Mouse (Mus musculus) intestine, postnatal 0 days (tissue): ENCODE measurements at regions not wholly inside any gene's neighbourhood (a gene's known extent, or its start where the extent isn't known, plus 50 kb on each side); places are given as distances from the start of the nearest gene placed in this dataset.

Experiments
- ATAC-seq: fragments of 200-750 bp; cut with Nextera tagmentation; 2 replicates; pipeline ENCODE4 v1.8.0; 2017; ENCODE audit warnings: mild to moderate bottlenecking, moderate TSS enrichment, moderate library complexity
- H3K27ac ChIP-seq: fragments of 300-500 bp; sonication (generic); 2 replicates; pipeline ENCODE4 v1.5.1; 2014; ENCODE audit warnings: mild to moderate bottlenecking, low read depth, low read length, moderate library complexity
- H3K27me3 ChIP-seq: fragments of 300-500 bp; sonication (generic); replicated peaks from 2 replicates; pipeline ENCODE4 v1.6.1; 2014; ENCODE audit warnings: low read length, mixed read lengths; ENCODE audit not compliant: control insufficient read depth, insufficient read depth
- H3K36me3 ChIP-seq: fragments of 300-500 bp; sonication (generic); 2 replicates; pipeline ENCODE4 v1.6.1; 2014; ENCODE audit warnings: mild to moderate bottlenecking, moderate library complexity; ENCODE audit not compliant: control insufficient read depth, insufficient read depth
- H3K4me1 ChIP-seq: fragments of 300-500 bp; sonication (generic); replicated peaks from 2 replicates; pipeline ENCODE4 v1.6.1; 2014; ENCODE audit warnings: antibody characterized with exemption, low read length, mixed read lengths; ENCODE audit not compliant: control insufficient read depth, insufficient read depth
- H3K4me2 ChIP-seq: fragments of 300-500 bp; sonication (generic); replicated peaks from 2 replicates; pipeline ENCODE4 v1.6.1; 2014; ENCODE audit warnings: low read depth, mild to moderate bottlenecking, moderate library complexity
- H3K4me3 ChIP-seq: fragments of 300-500 bp; sonication (generic); 2 replicates; pipeline ENCODE4 v1.5.1; 2014; ENCODE audit warnings: low read depth, low read length
- H3K9ac ChIP-seq: fragments of 300-500 bp; sonication (generic); 2 replicates; pipeline ENCODE4 v1.6.1; 2014; ENCODE audit warnings: mild to moderate bottlenecking, low read depth, low read length
- H3K9me3 ChIP-seq: fragments of 300-500 bp; sonication (generic); 2 replicates; pipeline ENCODE4 v1.6.1; 2016; ENCODE audit warnings: mixed run types; ENCODE audit not compliant: control insufficient read depth
- CTCF ChIP-seq: sonication (generic); IDR thresholded peaks from 2 replicates; pipeline ENCODE4 v1.5.1; 2016; ENCODE audit warnings: low read depth, mild to moderate bottlenecking, control low read depth, antibody characterized with exemption, moderate library complexity
- WGBS: fragments of 180-500 bp; shearing (Covaris S2); extraction: QIAGEN DNeasy Blood & Tissue Kit; methylation state at CpG from one replicate; pipeline ENCODE4 v1.1.7; 2014; 5-methylcytosine and 5-hydroxymethylcytosine counted together

DNA sequence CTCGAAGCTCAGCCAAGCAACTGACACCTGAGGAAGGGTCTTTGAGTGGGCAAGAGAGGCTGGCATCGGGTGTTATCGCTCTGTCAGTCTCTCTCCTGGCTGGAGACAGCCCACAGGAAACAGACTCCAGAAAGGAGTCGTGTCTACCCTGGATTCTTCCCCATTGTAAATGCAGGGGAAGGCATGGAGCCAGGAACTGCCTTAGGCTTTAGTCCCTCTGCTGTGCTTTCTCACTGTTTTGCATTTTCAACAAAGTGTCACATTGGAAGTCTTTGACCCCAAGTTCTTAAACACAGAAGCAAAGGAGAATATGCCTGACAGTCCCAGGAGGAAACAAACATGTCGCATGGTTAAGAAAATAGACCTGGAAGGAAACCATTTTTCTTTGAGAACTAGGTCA is 480.4 kb upstream of the Atp11b start:
- H3K27me3 ChIP-seq = no peaks in the 10 kb centered on the region
- H3K9me3 ChIP-seq = no peaks in the 10 kb centered on the region
- no peak for TF ChIP-seq CTCF
- no peak overlapping the region for H3K27ac ChIP-seq
- no peak overlapping the region for H3K4me2 ChIP-seq
- H3K9ac ChIP-seq = no peak overlapping the region
- H3K36me3 ChIP-seq = no peaks in the 10 kb centered on the region
- no peaks in the 10 kb centered on the region for H3K4me1 ChIP-seq
- WGBS = 64% methylated on average over 5 of the region's 5 CpGs
- no peak overlapping the region for H3K4me3 ChIP-seq
- no peak for ATAC-seq

DNA sequence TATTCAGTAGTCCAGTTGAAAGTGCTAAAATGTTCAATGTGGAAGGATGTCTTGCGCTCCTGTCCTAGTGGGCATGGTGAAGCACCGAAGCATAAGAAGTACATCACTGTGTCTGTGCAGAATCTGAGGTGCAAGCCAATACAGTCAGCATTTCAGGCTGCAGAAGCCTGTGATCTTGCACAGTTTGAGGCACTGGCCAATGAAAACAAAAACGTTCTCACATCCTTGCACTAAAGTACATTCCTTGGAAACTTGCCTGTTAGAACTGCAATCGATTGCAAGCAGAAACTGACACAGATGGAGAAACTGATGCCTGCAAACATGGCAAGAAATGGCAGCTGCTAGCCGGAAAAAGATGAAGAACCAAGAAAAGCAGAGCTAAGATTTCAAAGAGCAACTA is 472.9 kb upstream of the Atp11b start:
- TF ChIP-seq CTCF = no peak
- Histone ChIP-seq H3K9ac (no peak overlapping the region), H3K36me3 (no peaks in the 10 kb centered on the region), H3K9me3 (no peaks in the 10 kb centered on the region), H3K27me3 (no peaks in the 10 kb centered on the region), H3K4me1 (no peaks in the 10 kb centered on the region), H3K27ac (no peak overlapping the region), H3K4me3 (no peak overlapping the region), H3K4me2 (no peak overlapping the region)
- 70% methylated on average over 5 of the region's 5 CpGs for WGBS
- ATAC-seq = no peak

DNA sequence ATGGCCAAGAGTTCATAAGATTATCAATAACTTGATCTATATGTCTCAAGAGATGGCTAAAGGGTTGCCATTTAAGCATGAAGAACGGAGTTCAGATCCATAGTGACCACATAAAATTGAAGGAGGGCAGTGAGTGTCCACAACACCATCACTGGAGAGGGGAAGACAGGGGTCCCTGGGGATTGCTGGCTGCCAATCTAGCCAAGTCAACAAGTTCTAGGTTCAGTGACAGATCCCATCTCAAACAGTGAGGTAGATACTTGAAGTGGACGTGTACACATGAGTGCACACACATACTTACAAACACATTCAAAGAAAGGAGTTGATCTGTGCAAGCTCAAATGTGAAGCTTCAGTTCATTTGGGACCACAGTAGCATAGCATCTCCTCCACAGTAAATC is 471.8 kb upstream of the Atp11b start:
- 79% methylated on average over 2 of the region's 2 CpGs for WGBS
- no peak for ATAC-seq

DNA sequence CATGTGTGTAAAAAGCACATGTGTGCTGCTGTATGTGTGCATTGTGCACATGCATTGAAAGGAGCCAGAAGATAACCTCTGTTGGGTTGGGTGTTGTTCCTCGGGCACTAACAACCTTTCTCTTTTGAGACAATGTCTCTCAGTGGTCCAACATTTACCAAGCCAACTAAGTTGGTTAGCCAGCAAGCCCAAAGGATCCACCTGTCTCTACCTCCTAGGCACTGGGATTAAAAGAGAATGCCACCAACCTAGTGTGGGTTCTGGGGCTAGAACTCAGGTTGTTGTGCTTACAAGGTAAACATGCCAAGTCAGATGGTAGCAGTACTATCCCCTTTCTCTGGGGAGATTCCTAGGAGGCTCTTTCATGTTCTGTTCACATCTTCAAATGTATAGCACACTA is 459.1 kb upstream of the Atp11b start:
- ATAC-seq = no peak
- H3K27ac ChIP-seq = no peak overlapping the region
- no peak overlapping the region for H3K9ac ChIP-seq
- H3K4me3 ChIP-seq = no peak overlapping the region
- no peaks in the 10 kb centered on the region for H3K27me3 ChIP-seq
- H3K4me1 ChIP-seq = no peaks in the 10 kb centered on the region
- no peaks in the 10 kb centered on the region for H3K36me3 ChIP-seq
- no peak for TF ChIP-seq CTCF
- H3K9me3 ChIP-seq = no peaks in the 10 kb centered on the region
- WGBS = 71% methylated on average over 1 of the region's 1 CpGs
- no peak overlapping the region for H3K4me2 ChIP-seq

More for the DNA sequence above, 471.8 kb upstream of the Atp11b start:
- Histone ChIP-seq H3K4me1 (no peaks in the 10 kb centered on the region), H3K4me2 (no peak overlapping the region), H3K9me3 (no peaks in the 10 kb centered on the region), H3K27me3 (no peaks in the 10 kb centered on the region), H3K27ac (no peak overlapping the region), H3K9ac (no peak overlapping the region), H3K4me3 (no peak overlapping the region), H3K36me3 (no peaks in the 10 kb centered on the region)
- TF ChIP-seq CTCF = no peak

DNA sequence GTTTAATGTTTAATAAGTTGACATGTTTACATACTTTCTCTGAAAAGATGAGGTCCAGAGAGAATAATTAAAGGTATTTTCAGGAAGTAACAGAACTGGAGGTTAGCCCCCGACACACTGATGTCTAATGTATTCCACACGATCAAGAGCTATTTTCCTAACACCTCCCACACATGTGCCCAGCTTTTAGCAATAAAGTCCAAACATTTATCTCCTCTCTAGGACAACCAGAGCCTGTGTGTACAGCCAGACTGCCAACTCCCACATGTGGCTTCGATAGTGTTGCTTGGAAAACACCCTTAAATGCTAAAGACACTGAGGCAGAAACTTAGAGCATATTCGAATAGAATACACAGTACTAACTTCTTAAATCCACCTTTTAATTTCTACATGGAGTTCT is 458.2 kb upstream of the Atp11b start:
- Histone ChIP-seq H3K9me3 (no peaks in the 10 kb centered on the region), H3K4me3 (no peak overlapping the region), H3K27ac (no peak overlapping the region), H3K27me3 (no peaks in the 10 kb centered on the region), H3K36me3 (no peaks in the 10 kb centered on the region), H3K9ac (no peak overlapping the region), H3K4me2 (no peak overlapping the region), H3K4me1 (no peaks in the 10 kb centered on the region)
- ATAC-seq = no peak
- TF ChIP-seq CTCF = no peak
- WGBS = 62% methylated on average over 4 of the region's 4 CpGs

DNA sequence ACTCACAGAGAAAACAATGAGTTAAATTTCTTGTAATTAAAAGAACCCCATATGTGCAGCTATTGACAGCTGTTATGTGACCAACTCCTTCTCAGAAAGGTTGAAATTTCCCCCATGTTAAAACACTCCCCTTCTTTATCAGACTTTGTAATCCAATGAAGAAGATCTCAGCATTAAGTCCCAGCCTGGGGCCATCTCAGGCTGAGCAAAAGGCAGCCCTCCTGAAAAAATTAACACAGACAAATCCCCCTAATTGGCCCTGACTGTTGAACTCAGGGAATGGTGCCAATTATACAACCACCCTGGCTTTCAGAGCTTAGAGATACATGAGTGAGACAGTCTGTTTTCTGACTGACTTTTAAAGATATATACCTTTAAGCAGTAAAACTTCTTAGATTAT is 454.9 kb upstream of the Atp11b start:
- ATAC-seq = no peak

DNA sequence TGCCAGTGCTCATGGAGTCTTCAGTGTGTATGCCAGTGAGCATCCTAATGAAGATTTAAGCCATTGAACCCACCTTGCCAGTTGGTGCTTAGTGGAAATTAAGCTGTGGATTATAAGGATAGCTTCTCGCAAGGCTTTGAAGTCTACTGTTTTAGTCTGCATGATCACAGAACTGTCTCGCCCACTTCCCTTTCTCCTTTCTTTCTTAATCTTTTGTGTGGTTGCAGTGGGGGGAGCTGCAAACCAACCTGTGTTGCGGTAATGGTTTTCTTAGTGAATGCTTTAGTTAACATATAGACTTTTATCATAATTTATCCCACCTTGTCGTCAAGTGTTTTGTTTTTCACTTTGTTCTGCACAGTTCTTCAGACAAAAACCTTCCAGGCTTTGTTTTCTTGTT is 447.9 kb upstream of the Atp11b start:
- no peak overlapping the region for H3K27ac ChIP-seq
- H3K4me2 ChIP-seq = no peak overlapping the region
- no peaks in the 10 kb centered on the region for H3K36me3 ChIP-seq
- H3K9ac ChIP-seq = no peak overlapping the region
- H3K27me3 ChIP-seq = no peaks in the 10 kb centered on the region
- ATAC-seq = no peak
- H3K4me3 ChIP-seq = no peak overlapping the region
- H3K4me1 ChIP-seq = no peaks in the 10 kb centered on the region
- WGBS = 89% methylated on average over 4 of the region's 4 CpGs
- no peak for TF ChIP-seq CTCF
- H3K9me3 ChIP-seq = no peaks in the 10 kb centered on the region

More for the DNA sequence above, 454.9 kb upstream of the Atp11b start:
- Histone ChIP-seq H3K27ac (no peak overlapping the region), H3K27me3 (no peaks in the 10 kb centered on the region), H3K4me2 (no peak overlapping the region), H3K36me3 (no peaks in the 10 kb centered on the region), H3K4me3 (no peak overlapping the region), H3K9me3 (no peaks in the 10 kb centered on the region), H3K9ac (no peak overlapping the region), H3K4me1 (no peaks in the 10 kb centered on the region)
- TF ChIP-seq CTCF = no peak
